Mouse (Mus musculus) neural tube, embryonic 11.5 days (tissue): Measurements from ENCODE around the gene Nudc. TPM values are rescaled to one million over a fixed set of nuclear protein-coding genes. Genes with fewer than 3 reads are reported as not detected.
A peak's percentile ranks its signal among the peaks of the same experiment; 100 is the strongest.
"Not testable (repeated sequence)": the region's sequence is repeated elsewhere in the genome, so short reads cannot be mapped to it uniquely, and the experiment has no call there.

Experiments
- ATAC-seq: fragments of 200-750 bp; cut with Nextera tagmentation; 2 replicates; pipeline ENCODE4 v1.8.0; 2017; ENCODE audit warnings: moderate number of reproducible peaks, mild to moderate bottlenecking, moderate TSS enrichment, moderate library complexity; ENCODE audit not compliant: insufficient read depth, low FRiP score, low TSS enrichment
- DNase-seq: peaks from one replicate; pipeline ENCODE4 v3.0.0-alpha.2; 2015; ENCODE audit warnings: low spot score
- H3K27ac ChIP-seq: fragments of 300-500 bp; sonication (generic); 2 replicates; pipeline ENCODE4 v1.5.1; 2014; ENCODE audit warnings: low read depth, mild to moderate bottlenecking, low read length
- H3K27me3 ChIP-seq: fragments of 300-500 bp; sonication (generic); 2 replicates; pipeline ENCODE4 v1.6.1; 2014; ENCODE audit warnings: mild to moderate bottlenecking, low read length, mixed read lengths; ENCODE audit not compliant: control insufficient read depth, insufficient read depth
- H3K36me3 ChIP-seq: fragments of 300-500 bp; sonication (generic); 2 replicates; pipeline ENCODE4 v1.6.1; 2014; ENCODE audit warnings: mild to moderate bottlenecking, low read length, moderate library complexity, mixed read lengths; ENCODE audit not compliant: control insufficient read depth, insufficient read depth
- H3K4me1 ChIP-seq: fragments of 300-500 bp; sonication (generic); 2 replicates; pipeline ENCODE4 v1.6.1; 2014; ENCODE audit warnings: low read length, mixed read lengths; ENCODE audit not compliant: control insufficient read depth, insufficient read depth
- H3K4me2 ChIP-seq: fragments of 300-500 bp; sonication (generic); 2 replicates; pipeline ENCODE4 v1.6.1; 2014; ENCODE audit warnings: low read depth, mild to moderate bottlenecking, moderate library complexity
- H3K4me3 ChIP-seq: fragments of 300-500 bp; sonication (generic); 2 replicates; pipeline ENCODE4 v1.5.1; 2014; ENCODE audit warnings: low read depth, low read length
- H3K9ac ChIP-seq: fragments of 300-500 bp; sonication (generic); 2 replicates; pipeline ENCODE4 v1.6.1; 2014; ENCODE audit warnings: mild to moderate bottlenecking, low read length
- H3K9me3 ChIP-seq: fragments of 300-500 bp; sonication (generic); 2 replicates; pipeline ENCODE4 v1.6.1; 2016; ENCODE audit warnings: low read length; ENCODE audit not compliant: control insufficient read depth
- WGBS: fragments of 180-500 bp; shearing (Covaris S2); extraction: QIAGEN DNeasy Blood & Tissue Kit; methylation state at CpG from one replicate; pipeline ENCODE4 v1.1.7; 2014; 5-methylcytosine and 5-hydroxymethylcytosine counted together
- polyA plus RNA-seq: library from polyadenylated mRNA; unstranded; fragments of >200 nt; fragmentation: Nextera tagmentation; extraction: Ambion mirVana; gene quantifications from 2 replicates; pipeline ENCODE4 v1.2.1, GENCODE M21; 2014

Nudc gene
- polyA plus RNA-seq, 1 experiment from 2014 or later: 301 TPM

DNA sequence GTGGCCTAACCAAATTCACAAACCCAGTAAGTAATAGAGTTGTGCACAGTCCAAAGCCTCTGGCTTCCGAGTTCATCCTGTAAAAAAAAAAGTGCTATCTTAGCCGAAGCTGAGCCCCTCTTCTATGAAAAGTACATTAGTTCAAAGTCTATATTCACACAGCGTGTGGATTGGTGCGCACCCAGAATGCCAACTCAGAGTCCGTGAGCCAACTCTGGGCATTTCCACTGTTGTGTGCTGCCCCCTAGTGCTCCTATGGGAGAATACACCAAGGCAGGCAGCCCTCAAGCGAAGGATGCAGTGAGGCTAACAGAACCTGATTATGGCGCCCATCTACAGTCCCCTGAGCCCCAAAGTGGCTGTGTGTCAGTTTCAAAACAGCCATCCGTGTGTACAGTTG lies 32.8 kb downstream of the Nudc start:
- peak; percentile 70 for DNase-seq
- Histone ChIP-seq H3K9ac (no peak overlapping the region), H3K27me3 (peaks cover 6% of the 10 kb centered on the region), H3K4me1 (no peaks in the 10 kb centered on the region), H3K4me2 (no peak overlapping the region), H3K36me3 (no peaks in the 10 kb centered on the region), H3K9me3 (no peaks in the 10 kb centered on the region), H3K4me3 (no peak overlapping the region), H3K27ac (no peak overlapping the region)
- WGBS: 14% methylated on average over 8 of the region's 8 CpGs
- no peak for ATAC-seq

DNA sequence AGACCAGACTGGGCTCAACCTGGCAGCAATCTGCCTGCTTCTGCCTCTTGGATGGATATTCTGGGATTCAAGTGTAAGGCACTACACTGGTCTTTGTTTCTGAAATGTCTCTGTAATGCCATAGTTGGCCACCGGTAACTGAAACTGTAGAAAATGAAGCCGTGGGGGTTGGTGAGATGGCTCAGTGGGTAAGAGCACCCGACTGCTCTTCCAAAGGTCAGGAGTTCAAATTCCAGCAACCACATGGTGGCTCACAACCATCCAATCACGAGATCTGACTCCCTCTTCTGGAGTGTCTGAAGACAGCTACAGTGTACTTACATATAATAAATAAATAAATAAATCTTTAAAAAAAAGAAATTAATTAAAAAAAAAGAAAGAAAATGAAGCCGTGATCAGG lies 33.3 kb downstream of the Nudc start:
- H3K27me3 ChIP-seq, H3K4me1 ChIP-seq, ATAC-seq, H3K36me3 ChIP-seq, H3K9me3 ChIP-seq, DNase-seq, H3K4me2 ChIP-seq, H3K4me3 ChIP-seq, H3K27ac ChIP-seq, H3K9ac ChIP-seq: not testable (repeated sequence)
- 47% methylated on average over 4 of the region's 5 CpGs for WGBS

DNA sequence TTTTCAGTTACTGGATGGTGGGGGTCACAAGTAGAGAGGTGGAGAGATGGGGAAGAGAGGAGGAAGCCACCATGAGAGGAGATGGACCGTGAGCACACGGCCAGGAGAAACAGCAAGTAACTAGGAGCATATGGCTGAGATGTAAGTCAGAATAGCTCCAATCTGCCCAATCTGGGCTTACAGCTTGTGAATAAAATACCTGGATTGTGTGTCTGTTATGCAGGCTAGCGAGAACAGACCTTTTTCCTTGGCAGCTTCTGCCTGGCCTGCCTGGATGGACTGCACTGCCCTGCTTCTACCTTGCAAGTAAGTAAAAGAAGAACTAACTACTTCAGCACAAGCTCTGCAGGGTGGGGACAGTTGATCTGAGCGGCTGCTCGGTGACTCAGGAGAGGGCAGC lies 34.7 kb downstream of the Nudc start:
- WGBS: 78% methylated on average over 5 of the region's 5 CpGs
- no peak overlapping the region for H3K9ac ChIP-seq

DNA sequence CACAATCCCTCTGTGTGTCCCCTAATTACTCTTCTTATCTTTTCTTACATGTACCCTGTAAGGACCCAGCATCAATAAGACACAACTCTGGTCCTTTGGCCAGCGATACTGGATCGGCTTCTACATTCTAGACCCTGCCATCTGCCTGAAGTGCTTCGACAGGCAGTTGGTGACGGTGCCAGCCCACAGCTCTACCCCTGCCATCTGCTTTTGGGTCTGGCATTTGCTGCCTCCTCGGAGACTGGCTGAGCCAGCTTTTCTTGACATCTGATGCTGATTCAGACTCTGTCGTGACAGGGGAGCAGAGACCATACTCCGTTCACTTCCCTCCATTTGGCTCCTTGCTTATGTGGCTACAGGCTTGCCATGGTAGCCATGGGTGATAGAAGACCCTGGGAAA lies 36.8 kb downstream of the Nudc start:
- no peaks in the 10 kb centered on the region for H3K9me3 ChIP-seq
- DNase-seq: no peak
- no peak overlapping the region for H3K4me2 ChIP-seq
- no peak for ATAC-seq
- no peaks in the 10 kb centered on the region for H3K4me1 ChIP-seq
- no peak overlapping the region for H3K9ac ChIP-seq
- H3K27ac ChIP-seq: no peak overlapping the region
- H3K36me3 ChIP-seq: no peaks in the 10 kb centered on the region
- 81% methylated on average over 7 of the region's 7 CpGs for WGBS
- no peak overlapping the region for H3K4me3 ChIP-seq
- no peaks in the 10 kb centered on the region for H3K27me3 ChIP-seq

More for the DNA sequence above, 34.7 kb downstream of the Nudc start:
- no peak overlapping the region for H3K4me3 ChIP-seq
- no peaks in the 10 kb centered on the region for H3K27me3 ChIP-seq
- H3K27ac ChIP-seq: no peak overlapping the region
- no peaks in the 10 kb centered on the region for H3K36me3 ChIP-seq
- DNase-seq (no peak), ATAC-seq (no peak)
- H3K9me3 ChIP-seq: no peaks in the 10 kb centered on the region
- no peak overlapping the region for H3K4me2 ChIP-seq
- H3K4me1 ChIP-seq: no peaks in the 10 kb centered on the region

DNA sequence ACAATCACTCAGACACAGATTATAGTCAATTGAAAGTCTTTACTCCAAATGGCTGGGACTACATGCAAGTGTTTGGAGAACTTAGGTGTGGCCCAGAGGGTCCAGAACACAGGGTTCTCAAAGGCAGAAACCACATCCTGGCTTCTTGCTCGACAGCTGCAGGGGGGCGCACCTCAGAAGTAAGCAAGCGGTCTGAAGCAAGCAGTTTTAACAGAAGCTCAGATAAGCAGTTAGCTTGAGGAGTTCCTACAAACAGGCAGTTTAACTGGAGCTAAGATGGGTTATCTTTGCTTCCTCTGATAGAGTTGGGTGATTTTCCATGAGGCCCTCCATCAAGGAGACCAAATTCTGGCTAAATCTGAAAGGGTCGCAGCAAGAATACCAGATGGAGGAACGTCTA lies 39.2 kb downstream of the Nudc start:
- Histone ChIP-seq H3K9me3 (no peaks in the 10 kb centered on the region), H3K27ac (no peak overlapping the region), H3K4me2 (no peak overlapping the region), H3K4me3 (no peak overlapping the region), H3K27me3 (peaks cover 5% of the 10 kb centered on the region), H3K4me1 (no peaks in the 10 kb centered on the region), H3K9ac (no peak overlapping the region), H3K36me3 (no peaks in the 10 kb centered on the region)
- DNase-seq (no peak), ATAC-seq (no peak)
- WGBS: 78% methylated on average over 5 of the region's 5 CpGs

DNA sequence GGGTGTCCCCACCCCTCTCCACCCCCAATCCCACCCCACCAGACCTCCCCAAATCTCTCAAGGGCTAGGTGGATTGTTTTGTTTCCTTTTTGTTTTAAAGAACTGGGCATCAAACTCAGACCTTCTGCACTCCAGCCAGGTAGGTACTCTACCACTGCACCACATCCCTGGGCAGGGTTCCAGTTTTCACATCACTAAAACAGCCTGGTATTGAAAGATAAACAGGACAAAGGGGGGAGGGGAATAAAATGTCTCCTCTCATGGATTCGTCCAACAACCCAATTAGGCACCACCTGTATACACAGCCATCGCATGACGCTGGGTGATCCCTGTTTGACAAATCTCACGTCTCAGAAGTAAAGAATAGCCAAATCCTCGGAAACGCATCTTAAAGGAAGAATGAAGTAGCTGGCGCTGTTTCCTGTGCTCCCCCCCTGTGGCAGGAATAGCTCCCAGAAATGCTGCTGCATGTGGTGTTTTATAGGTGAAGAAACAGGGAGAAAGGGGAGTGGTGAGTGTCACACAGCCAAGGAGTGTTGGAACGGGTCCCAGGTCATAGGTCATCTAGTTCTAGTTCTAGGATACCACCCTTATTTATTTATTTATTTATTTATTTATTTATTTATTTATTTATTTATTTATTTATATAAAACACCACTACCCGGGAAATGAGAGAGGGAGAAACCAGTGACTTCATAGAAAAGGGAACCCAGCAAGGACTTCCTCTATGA lies 40.9 kb downstream of the Nudc start:
- Histone ChIP-seq H3K4me3 (no peak overlapping the region), H3K27ac (no peak overlapping the region), H3K4me2 (no peak overlapping the region), H3K4me1 (no peaks in the 10 kb centered on the region), H3K9me3 (no peaks in the 10 kb centered on the region), H3K9ac (no peak overlapping the region), H3K36me3 (no peaks in the 10 kb centered on the region), H3K27me3 (peaks cover 13% of the 10 kb centered on the region)
- WGBS: 70% methylated on average over 9 of the region's 9 CpGs
- DNase-seq (no peak), ATAC-seq (no peak)

DNA sequence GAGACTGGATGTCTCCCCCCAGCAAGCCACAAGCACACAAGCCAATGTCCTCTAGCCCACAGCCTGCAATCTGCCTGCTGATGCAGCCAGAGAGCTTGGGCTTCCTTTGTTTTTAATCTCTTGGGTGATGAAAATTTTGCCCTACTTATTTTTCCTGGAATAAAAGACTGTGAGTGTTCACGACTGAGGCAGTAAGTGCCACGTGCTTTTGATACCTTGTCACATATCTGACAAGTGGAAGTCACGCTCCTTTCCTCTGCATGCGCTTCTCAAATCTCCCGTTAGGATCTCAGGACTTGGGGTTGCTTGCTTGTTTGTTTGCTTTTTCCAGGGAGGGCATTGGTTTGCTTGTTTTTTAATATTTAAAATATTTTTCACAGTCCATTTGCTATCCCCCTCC lies 41.5 kb downstream of the Nudc start:
- Histone ChIP-seq H3K9me3 (no peaks in the 10 kb centered on the region), H3K9ac (no peak overlapping the region), H3K27me3 (peaks cover 19% of the 10 kb centered on the region), H3K4me1 (no peaks in the 10 kb centered on the region), H3K4me3 (no peak overlapping the region), H3K4me2 (no peak overlapping the region), H3K27ac (no peak overlapping the region), H3K36me3 (no peaks in the 10 kb centered on the region)
- ATAC-seq (no peak), DNase-seq (no peak)
- WGBS: 71% methylated on average over 5 of the region's 5 CpGs

DNA sequence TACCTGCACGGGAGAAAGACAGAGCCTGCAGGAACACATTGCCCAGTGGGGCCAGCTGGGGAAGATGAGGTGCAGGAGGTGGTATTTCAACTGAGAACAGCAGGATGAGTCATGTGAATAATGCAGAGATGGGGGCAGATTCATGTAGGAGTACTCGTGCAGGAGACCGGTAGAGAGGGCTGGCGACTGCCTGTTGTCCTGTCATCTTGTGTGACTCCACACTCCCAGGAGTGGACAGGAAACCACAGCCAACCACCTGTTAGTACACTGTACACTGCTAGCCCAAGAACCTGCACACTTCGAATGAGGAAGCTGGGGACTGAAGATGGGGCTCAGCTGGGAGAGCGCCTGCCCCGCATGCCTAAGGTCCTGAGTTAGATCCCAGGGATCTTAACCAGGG lies 44.3 kb downstream of the Nudc start:
- Histone ChIP-seq H3K9me3 (no peaks in the 10 kb centered on the region), H3K9ac (no peak overlapping the region), H3K27me3 (peaks cover 47% of the 10 kb centered on the region), H3K4me3 (no peak overlapping the region), H3K27ac (no peak overlapping the region), H3K4me2 (no peak overlapping the region), H3K4me1 (peaks cover 6% of the 10 kb centered on the region; the same call in 1 of the 2 replicates), H3K36me3 (no peaks in the 10 kb centered on the region)
- no peak for DNase-seq
- ATAC-seq: no peak
- 76% methylated on average over 7 of the region's 7 CpGs for WGBS

DNA sequence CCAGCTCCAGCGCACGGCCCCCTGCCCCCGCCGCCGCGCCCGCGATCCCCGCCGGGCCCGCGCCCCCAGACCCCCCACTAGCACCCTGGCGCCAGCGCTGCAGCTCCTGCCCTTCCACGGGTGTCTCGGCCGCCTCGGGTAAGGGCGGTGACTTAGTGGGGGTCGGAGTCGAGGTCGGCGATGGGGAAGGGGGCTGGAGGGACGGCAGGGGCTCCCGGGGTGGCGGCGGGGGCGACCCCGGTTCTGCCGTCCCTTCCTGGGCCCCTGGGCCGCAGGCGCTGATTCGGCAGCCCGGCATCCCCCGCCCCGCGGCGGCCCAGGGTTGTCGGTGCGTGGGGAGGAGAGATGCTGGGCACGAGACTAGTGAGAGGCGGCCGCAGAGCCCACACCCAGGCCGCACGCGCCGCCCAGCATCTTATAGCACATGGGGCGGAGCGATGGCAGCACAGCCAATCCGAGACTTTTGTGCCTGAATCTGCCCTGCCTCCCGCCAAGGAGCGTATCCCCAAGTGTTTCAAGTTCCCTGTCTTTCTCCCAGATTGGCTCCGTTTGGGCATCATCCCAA lies 47.6 kb downstream of the Nudc start, which contains the start of gene Trnp1:
TSS of gene Trnp1 (minus strand) at position 391 of the 565 bp plus-strand sequence.
- no peaks in the 10 kb centered on the region for H3K9me3 ChIP-seq
- H3K4me2 ChIP-seq: peak within 1 kb of the TSS; percentile 100
- no peak within 1 kb of the TSS for H3K27ac ChIP-seq
- 1% methylated on average over 40 of the region's 53 CpGs for WGBS
- ATAC-seq (peak; percentile 76; the same call in 1 of the 2 replicates), DNase-seq (peak; percentile 85)
- H3K4me1 ChIP-seq: peaks cover 6% of the 10 kb centered on the region; the same call in 1 of the 2 replicates
- peak within 1 kb of the TSS; percentile 63 for H3K4me3 ChIP-seq
- H3K9ac ChIP-seq: peak within 1 kb of the TSS; percentile 58
- no peaks in the 10 kb centered on the region for H3K36me3 ChIP-seq
- H3K27me3 ChIP-seq: peaks cover 61% of the 10 kb centered on the region
